Mouse (Mus musculus) neural tube, embryonic 15.5 days (tissue): ENCODE measurements around the gene Cdh5. TPM values are rescaled to one million over a fixed set of nuclear protein-coding genes. Genes with fewer than 3 reads are reported as not detected.
"Not testable (repeated sequence)": the region's sequence is repeated elsewhere in the genome, so short reads cannot be mapped to it uniquely, and the experiment has no call there.

Experiments used
- ATAC-seq: fragments of 200-750 bp; cut with Nextera tagmentation; 2 replicates; pipeline ENCODE4 v1.8.0; 2017; ENCODE audit warnings: mild to moderate bottlenecking, moderate TSS enrichment, moderate library complexity; ENCODE audit not compliant: low FRiP score
- H3K27ac ChIP-seq: fragments of 300-500 bp; sonication (generic); replicated peaks from 2 replicates; pipeline ENCODE4 v1.5.1; 2015; ENCODE audit warnings: mild to moderate bottlenecking, inconsistent platforms
- H3K27me3 ChIP-seq: fragments of 300-500 bp; sonication (generic); replicated peaks from 2 replicates; pipeline ENCODE4 v1.6.1; 2015; ENCODE audit warnings: inconsistent platforms
- H3K36me3 ChIP-seq: fragments of 300-500 bp; sonication (generic); 2 replicates; pipeline ENCODE4 v1.6.1; 2015; ENCODE audit warnings: inconsistent platforms
- H3K4me1 ChIP-seq: fragments of 300-500 bp; sonication (generic); 2 replicates; pipeline ENCODE4 v1.6.1; 2015; ENCODE audit warnings: inconsistent platforms
- H3K4me2 ChIP-seq: fragments of 300-500 bp; sonication (generic); 2 replicates; pipeline ENCODE4 v1.6.1; 2015; ENCODE audit warnings: inconsistent platforms, mild to moderate bottlenecking, moderate library complexity
- H3K4me3 ChIP-seq: fragments of 300-500 bp; sonication (generic); replicated peaks from 2 replicates; pipeline ENCODE4 v1.5.1; 2015; ENCODE audit warnings: mild to moderate bottlenecking, inconsistent platforms
- H3K9ac ChIP-seq: fragments of 300-500 bp; sonication (generic); replicated peaks from 2 replicates; pipeline ENCODE4 v1.6.1; 2015; ENCODE audit warnings: mild to moderate bottlenecking, inconsistent platforms
- H3K9me3 ChIP-seq: fragments of 300-500 bp; sonication (generic); replicated peaks from 2 replicates; pipeline ENCODE4 v1.6.1; 2016; ENCODE audit warnings: inconsistent platforms
- WGBS: fragments of 180-500 bp; shearing (Covaris S2); methylation state at CpG from one replicate; pipeline ENCODE4 v1.1.7; 2015; ENCODE audit warnings: mixed read lengths; 5-methylcytosine and 5-hydroxymethylcytosine counted together
- polyA plus RNA-seq: library from polyadenylated mRNA; unstranded; fragments of >200 nt; fragmentation: Nextera tagmentation; extraction: Ambion mirVana; gene quantifications from 2 replicates; pipeline ENCODE4 v1.2.1, GENCODE M21; 2015

Gene Cdh5
- polyA plus RNA-seq = 12.5 and 17.7 TPM in 2 replicates

GRCm38 (mm10) chr8:104101415-104101814 is at the start of gene Cdh5:
Cdh5 (plus strand) TSS chr8:104101625.
- no peaks in the 10 kb centered on the region for H3K9me3 ChIP-seq
- no peak within 1 kb of the TSS for H3K9ac ChIP-seq
- no peaks in the 10 kb centered on the region for H3K36me3 ChIP-seq
- peak within 1 kb of the TSS; percentile 12; the same call in 1 of the 2 replicates for H3K4me3 ChIP-seq
- H3K4me1 ChIP-seq = peaks cover 10% of the 10 kb centered on the region; the same call in 1 of the 2 replicates
- 64% methylated on average over 8 of the region's 8 CpGs for WGBS
- no peaks in the 10 kb centered on the region for H3K27me3 ChIP-seq
- no peak within 1 kb of the TSS for H3K4me2 ChIP-seq
- ATAC-seq = no peak
- no peak within 1 kb of the TSS for H3K27ac ChIP-seq

- WGBS = 77% methylated on average over 5 of the region's 5 CpGs
- no peak overlapping the region for H3K9ac ChIP-seq
- no peak for ATAC-seq
Measured at GRCm38 (mm10) chr8:104059922-104060321, 41.5 kb upstream of the Cdh5 start.

DNA sequence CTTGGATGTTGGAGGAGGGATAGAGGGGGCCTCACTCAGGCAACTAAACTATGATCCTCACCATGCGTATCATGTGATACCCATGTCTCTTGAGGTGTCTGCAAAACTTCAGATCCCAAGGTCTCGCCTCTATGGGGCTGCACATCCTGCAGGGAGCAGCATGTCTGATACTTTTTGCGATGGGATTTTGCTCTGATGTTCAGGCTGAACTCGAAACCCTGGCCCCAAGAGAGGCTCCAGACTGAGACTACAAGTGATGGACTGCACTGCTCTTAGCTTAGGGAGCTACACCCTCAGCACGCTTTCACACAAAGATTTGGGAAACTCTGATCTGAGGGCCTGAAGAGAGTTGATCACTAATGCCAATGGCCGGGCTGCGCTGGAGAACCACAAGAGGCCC is 41.0 kb upstream of the Cdh5 start:
- Histone ChIP-seq H3K4me3 (no peak overlapping the region), H3K27me3 (no peaks in the 10 kb centered on the region), H3K9ac (no peak overlapping the region), H3K27ac (no peak overlapping the region), H3K4me2 (no peak overlapping the region), H3K9me3 (no peaks in the 10 kb centered on the region), H3K4me1 (peaks cover 13% of the 10 kb centered on the region), H3K36me3 (no peaks in the 10 kb centered on the region)
- WGBS = 89% methylated on average over 7 of the region's 7 CpGs
- no peak for ATAC-seq

More at GRCm38 (mm10) chr8:104059922-104060321, 41.5 kb upstream of the Cdh5 start:
- H3K4me3 ChIP-seq = no peak overlapping the region
- H3K27me3 ChIP-seq = no peaks in the 10 kb centered on the region
- H3K4me2 ChIP-seq = no peak overlapping the region
- peaks cover 13% of the 10 kb centered on the region for H3K4me1 ChIP-seq
- H3K9me3 ChIP-seq = no peaks in the 10 kb centered on the region
- no peaks in the 10 kb centered on the region for H3K36me3 ChIP-seq
- no peak overlapping the region for H3K27ac ChIP-seq

GRCm38 (mm10) chr8:104061048-104061988 is 40.1 kb upstream of the Cdh5 start:
- Histone ChIP-seq H3K27me3 (no peaks in the 10 kb centered on the region), H3K9me3 (no peaks in the 10 kb centered on the region), H3K4me2 (peak overlapping the region; percentile 19; the same call in 1 of the 2 replicates), H3K9ac (no peak overlapping the region), H3K4me1 (peaks cover 13% of the 10 kb centered on the region), H3K4me3 (no peak overlapping the region), H3K27ac (0 out of 2 replicates have a peak overlapping the region, but pooled peaks have one; percentile 58), H3K36me3 (no peaks in the 10 kb centered on the region)
- ATAC-seq = 0 out of 2 replicates have a peak, but pooled peaks have one; percentile 13
- WGBS = 50% methylated on average over 6 of the region's 6 CpGs

- Histone ChIP-seq H3K9ac (no peak overlapping the region), H3K27ac (peak overlapping the region; percentile 58; the same call in 1 of the 2 replicates)
Measured at GRCm38 (mm10) chr8:104061989-104062820, 39.2 kb upstream of the Cdh5 start.

GRCm38 (mm10) chr8:104065223-104065622 is 36.2 kb upstream of the Cdh5 start:
- Histone ChIP-seq H3K27me3 (no peaks in the 10 kb centered on the region), H3K4me2 (no peak overlapping the region), H3K9ac (no peak overlapping the region), H3K4me1 (peaks cover 13% of the 10 kb centered on the region), H3K27ac (no peak overlapping the region), H3K36me3 (no peaks in the 10 kb centered on the region), H3K4me3 (no peak overlapping the region), H3K9me3 (no peaks in the 10 kb centered on the region)
- no peak for ATAC-seq
- WGBS = 79% methylated on average over 7 of the region's 7 CpGs

More at GRCm38 (mm10) chr8:104061989-104062820, 39.2 kb upstream of the Cdh5 start:
- peaks cover 13% of the 10 kb centered on the region for H3K4me1 ChIP-seq
- WGBS = 33% methylated on average over 15 of the region's 15 CpGs
- H3K4me3 ChIP-seq = no peak overlapping the region
- ATAC-seq = peak; percentile 27; the same call in 1 of the 2 replicates
- no peaks in the 10 kb centered on the region for H3K9me3 ChIP-seq
- H3K36me3 ChIP-seq = no peaks in the 10 kb centered on the region
- H3K4me2 ChIP-seq = peak overlapping the region; percentile 19; the same call in 1 of the 2 replicates
- no peaks in the 10 kb centered on the region for H3K27me3 ChIP-seq

DNA sequence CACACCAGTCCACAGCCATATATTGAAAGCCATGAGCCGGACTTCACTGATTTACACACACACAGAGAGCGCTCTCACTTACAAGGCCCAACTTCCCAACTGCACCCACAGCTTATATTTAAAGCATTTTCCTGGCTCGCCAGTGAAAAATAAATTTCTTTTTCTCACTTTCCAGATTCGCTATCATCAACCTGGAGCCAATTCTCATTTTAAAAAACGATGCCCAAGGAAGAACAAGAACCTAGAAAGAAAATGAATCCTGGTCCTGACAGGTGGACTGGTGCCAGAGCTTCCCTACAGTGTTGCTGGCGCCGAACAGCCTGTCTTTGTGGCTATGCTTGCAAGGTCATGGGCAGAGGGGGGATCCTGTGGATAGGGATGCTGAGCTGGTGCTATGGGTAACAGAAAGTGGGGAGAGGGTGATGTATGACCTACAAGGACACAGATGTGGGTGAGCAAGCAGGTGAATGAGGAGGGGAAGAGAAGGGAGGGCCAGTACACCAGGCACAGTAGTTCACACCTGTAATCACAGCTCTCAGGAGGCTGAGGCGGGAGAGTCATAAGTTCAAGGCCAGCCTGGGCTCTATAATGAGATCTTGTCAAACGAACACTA is 35.4 kb upstream of the Cdh5 start:
- no peaks in the 10 kb centered on the region for H3K27me3 ChIP-seq
- H3K9me3 ChIP-seq = no peaks in the 10 kb centered on the region
- WGBS = 80% methylated on average over 9 of the region's 9 CpGs
- no peak overlapping the region for H3K4me3 ChIP-seq
- no peak overlapping the region for H3K27ac ChIP-seq
- no peak overlapping the region for H3K9ac ChIP-seq
- no peak overlapping the region for H3K4me2 ChIP-seq
- peak; percentile 51; the same call in 1 of the 2 replicates for ATAC-seq
- no peaks in the 10 kb centered on the region for H3K36me3 ChIP-seq
- H3K4me1 ChIP-seq = peaks cover 13% of the 10 kb centered on the region

- 83% methylated on average over 12 of the region's 12 CpGs for WGBS
- H3K9me3 ChIP-seq = no peaks in the 10 kb centered on the region
- no peak for ATAC-seq
Measured at GRCm38 (mm10) chr8:104067390-104067925, 34.0 kb upstream of the Cdh5 start.

DNA sequence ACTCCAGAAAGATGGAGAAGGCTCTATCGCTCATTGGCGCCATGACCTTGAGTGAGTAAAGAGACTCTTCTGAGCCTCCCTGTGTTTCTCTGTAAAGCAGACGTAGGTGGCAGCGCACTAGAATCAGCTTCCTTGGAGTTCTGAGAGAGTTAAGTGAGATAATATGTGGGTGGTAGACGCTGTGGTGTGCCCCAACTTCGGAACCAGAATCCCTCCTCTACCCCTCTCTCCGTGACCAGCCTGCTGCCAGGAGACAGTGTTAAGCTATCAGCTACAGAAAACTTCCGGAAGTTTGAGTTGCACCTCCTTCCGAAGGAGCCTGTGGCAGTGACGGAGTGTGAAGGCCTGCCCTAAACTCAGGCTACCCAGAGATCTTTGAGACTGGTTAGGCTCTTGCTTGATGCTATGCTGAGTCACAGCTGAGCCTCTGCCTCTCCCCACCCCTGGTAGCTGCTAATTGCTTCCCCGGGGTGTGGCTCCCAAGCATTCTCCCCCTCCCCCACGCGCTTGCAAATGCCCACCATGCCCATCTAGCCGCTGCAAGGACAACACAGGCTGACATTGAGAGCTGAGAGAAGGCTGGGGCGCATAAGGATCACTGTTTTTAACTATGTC is 32.9 kb upstream of the Cdh5 start:
- no peak overlapping the region for H3K4me3 ChIP-seq
- no peak overlapping the region for H3K9ac ChIP-seq
- no peaks in the 10 kb centered on the region for H3K36me3 ChIP-seq
- H3K9me3 ChIP-seq = no peaks in the 10 kb centered on the region
- H3K4me1 ChIP-seq = no peaks in the 10 kb centered on the region
- no peak overlapping the region for H3K27ac ChIP-seq
- ATAC-seq = no peak
- WGBS = 83% methylated on average over 15 of the region's 15 CpGs
- H3K27me3 ChIP-seq = no peaks in the 10 kb centered on the region
- no peak overlapping the region for H3K4me2 ChIP-seq

More at GRCm38 (mm10) chr8:104067390-104067925, 34.0 kb upstream of the Cdh5 start:
- H3K4me1 ChIP-seq = peaks cover 3% of the 10 kb centered on the region; the same call in 1 of the 2 replicates
- no peak overlapping the region for H3K4me3 ChIP-seq
- no peak overlapping the region for H3K27ac ChIP-seq
- H3K27me3 ChIP-seq = no peaks in the 10 kb centered on the region
- H3K9ac ChIP-seq = no peak overlapping the region
- H3K4me2 ChIP-seq = no peak overlapping the region
- H3K36me3 ChIP-seq = no peaks in the 10 kb centered on the region

- not testable (repeated sequence) for ATAC-seq, H3K9me3 ChIP-seq, H3K27me3 ChIP-seq, H3K36me3 ChIP-seq, H3K4me2 ChIP-seq, H3K9ac ChIP-seq, H3K4me3 ChIP-seq, H3K4me1 ChIP-seq, H3K27ac ChIP-seq
- WGBS = 71% methylated on average over 8 of the region's 9 CpGs
Measured at GRCm38 (mm10) chr8:104070201-104070865, 31.1 kb upstream of the Cdh5 start.
